Mouse (Mus musculus) liver, embryonic 18 days (tissue): ENCODE measurements around the gene Ndufs2. TPM values are rescaled to one million over a fixed set of nuclear protein-coding genes. Genes with fewer than 3 reads are reported as not detected.

ENCODE experiments used
- polyA plus RNA-seq: library from polyadenylated mRNA; depleted of rRNA; stranded (reverse); fragments of >200 nt; gene quantifications from 2 replicates; pipeline ENCODE4 v1.2.3, GENCODE M21; 2012; rRNA removed

Ndufs2 gene
- 88.9 and 92.7 TPM in 2 replicates for polyA plus RNA-seq

DNA sequence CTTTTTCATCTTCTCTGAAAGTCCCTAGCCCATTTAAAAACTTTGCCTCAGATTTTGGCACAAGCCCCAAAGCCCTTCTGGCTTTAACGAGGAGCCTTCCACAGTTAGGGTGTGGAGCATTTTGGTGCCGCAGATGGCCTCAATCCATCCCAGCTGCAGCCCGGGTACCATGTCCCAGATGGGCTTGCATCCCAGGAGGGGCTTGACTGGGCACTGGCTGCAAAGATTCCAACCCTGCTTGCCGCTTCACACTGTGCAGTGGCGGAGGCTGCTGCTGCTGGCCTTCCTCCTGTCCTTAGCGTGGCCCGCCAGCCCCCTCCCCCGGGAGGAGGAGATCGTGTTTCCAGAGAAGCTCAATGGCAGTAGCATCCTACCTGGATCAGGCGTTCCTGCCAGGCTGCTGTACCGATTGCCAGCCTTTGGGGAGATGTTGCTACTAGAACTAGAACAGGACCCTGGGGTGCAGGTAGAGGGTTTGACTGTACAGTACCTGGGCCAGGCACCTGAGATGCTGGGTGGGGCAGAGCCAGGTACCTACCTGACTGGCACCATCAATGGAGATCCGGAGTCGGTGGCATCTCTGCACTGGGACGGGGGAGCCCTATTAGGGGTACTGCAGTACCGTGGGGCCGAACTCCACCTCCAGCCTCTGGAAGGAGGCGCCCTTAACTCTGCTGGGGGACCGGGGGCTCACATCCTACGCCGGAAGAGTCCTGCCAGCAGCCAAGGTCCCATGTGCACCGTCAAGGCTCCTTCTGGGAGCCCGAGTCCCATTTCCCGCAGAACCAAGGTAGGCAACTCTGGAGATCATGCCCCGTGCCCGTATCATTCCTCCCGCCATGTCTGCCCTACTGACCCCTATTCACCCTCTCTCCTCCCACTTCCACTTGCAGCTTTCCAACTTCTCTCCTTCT, at the start of gene Ndufs2:
Gene Ndufs2 (minus strand): TSS at position 709 of the 914 bp plus-strand sequence.

DNA sequence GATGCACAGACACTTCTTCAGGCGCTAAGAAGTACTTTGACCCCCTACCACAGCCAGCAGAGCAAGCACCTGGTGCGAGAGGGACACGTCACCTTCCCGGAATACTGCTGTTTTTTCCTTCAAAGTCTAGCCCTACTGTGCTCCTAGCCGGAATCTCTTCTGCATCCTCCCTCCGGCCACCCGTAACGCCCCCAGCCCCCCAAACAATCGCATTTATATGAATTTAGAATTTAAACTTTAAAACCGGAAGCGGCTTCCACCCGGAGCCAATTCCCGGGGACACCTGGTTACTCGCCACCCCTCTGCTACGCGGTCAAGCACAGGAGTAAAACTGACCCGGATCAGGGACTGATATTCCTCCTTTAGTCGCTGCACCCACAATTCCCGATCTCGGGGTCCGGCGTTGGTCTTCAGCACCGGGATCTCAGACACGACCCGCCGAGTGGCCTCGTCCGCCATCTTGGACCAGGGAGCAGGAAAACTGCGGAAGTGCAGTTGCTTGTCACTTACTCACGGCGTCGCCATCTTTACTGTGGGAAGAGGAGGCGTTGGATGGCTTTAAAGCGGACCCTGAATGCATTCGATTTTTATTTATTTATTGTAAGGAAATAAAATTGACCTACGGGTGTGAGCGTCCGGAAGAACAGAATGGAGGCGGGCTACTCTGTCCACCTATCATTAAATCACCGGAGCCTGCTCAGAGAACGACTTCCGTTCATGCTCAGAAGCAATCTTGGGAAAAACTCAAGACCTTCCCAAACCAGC, 43.3 kb upstream of the Ndufs2 start, which contains the start of gene Ufc1:
Gene Ufc1 (minus strand): TSS at position 727 of the 765 bp plus-strand sequence.

DNA sequence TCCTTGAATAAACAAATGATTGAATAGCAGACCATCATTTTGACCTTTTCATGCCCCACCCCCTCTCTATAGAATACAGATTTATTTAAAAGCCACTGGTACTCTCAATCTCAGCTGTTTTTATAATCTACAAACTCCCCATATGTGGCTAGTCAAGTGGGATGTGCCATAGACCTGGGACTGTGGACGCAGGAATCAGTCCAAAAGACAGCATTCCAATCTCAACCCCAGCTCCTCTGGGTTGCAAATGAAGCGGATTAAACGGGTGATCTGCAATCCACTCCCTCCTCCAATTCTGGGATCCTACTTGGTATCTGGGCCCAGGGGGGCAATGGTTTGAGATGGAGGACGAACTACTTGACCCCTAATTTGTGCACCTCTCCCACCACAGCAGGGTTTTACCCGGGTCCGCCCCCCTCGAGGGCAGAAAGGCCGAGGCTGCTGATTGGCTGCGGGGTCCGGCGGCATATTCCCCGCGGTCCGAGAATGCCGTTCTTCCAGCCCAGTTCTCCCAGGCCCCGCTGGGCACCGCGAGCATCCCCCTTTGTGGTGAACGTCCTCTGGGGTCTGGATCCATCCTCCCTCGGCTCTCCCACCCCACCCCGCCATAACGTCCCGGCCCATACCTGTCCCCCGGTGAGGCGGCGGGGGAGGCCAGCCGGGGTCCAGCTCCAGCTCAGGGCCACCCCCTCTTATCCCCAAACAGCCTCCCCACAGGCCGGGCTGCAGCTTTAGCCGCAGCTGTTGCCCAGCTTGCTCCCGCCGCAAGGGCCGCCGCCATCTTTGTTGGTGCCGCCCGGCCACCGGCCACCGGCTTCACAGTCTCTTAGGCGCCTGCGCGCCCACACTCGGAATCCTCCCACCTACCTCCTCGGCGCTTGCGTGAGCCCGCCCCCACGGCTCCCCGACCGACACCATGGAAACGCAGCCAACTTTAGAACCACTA, 36.2 kb upstream of the Ndufs2 start, which contains the start of gene Usp21:
Gene Usp21 (minus strand): TSS at position 856 of the 946 bp plus-strand sequence.

DNA sequence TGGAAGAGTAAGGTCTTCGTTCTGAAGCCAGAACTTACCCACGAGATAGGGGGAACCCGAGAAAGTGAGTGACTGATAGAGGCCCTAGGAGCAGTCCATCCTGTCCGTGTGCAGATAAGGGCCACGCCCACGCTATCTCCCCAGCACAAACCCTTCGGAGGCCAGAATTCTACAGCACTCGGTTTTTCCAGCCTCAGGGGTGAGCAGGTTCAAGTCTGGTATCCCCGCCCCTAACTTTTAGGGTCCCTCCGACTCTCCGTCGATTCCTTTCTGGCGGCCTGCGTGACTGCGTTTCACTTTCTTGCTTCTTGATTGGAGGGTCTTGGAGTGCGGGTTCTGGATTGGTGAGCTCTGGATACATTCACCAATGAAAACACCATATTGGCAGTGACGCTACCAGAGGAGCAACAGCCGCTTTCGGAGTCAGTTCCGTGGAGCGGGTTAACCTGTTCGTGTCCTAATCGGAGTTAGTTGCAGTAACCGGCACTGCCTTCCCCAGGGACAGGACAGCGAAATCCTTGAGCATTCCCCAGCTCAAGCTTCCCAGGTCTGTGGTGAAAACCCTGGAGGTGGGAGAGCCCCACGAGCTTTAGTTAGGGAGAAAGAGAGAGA, 29.8 kb upstream of the Ndufs2 start, which contains the start of gene Ppox:
Gene Ppox (minus strand): TSS at position 271 of the 612 bp plus-strand sequence.

DNA sequence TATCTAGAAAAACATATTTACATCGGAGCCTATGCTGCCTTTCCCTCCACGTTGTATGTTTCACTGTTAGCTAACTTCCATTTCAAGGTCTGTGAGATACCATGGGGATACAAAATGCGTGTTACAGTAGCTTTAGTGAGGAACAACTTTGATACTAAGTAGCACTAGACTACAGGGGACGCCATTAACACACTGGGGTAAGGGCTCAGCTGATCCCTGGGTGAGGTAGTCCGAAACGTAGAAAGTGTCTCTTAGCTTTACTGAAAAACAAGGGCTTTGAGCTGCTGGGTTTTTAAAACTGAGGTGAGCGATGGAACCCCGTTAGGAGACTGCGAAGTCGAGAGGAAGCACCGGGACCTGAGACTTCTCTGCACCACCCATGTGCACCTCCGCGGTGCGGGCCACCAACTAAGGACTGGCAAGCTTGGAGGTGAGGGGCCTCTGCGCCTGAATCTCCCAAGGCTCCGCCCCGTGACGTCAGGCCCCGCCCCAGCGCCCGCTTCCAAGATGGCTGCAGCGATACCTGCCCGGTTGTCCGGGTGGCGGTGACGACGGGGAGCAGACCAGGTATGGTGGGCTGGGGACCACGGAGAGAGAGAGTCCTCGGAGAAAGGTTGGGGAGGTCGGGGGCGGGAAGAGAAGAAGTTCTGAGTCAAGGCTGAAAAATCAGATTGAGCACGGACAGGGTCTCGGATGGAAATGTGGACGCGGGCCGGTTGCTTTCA, 18.8 kb upstream of the Ndufs2 start, which contains the start of gene B4galt3:
Gene B4galt3 (plus strand): TSS at position 481 of the 725 bp plus-strand sequence.

DNA sequence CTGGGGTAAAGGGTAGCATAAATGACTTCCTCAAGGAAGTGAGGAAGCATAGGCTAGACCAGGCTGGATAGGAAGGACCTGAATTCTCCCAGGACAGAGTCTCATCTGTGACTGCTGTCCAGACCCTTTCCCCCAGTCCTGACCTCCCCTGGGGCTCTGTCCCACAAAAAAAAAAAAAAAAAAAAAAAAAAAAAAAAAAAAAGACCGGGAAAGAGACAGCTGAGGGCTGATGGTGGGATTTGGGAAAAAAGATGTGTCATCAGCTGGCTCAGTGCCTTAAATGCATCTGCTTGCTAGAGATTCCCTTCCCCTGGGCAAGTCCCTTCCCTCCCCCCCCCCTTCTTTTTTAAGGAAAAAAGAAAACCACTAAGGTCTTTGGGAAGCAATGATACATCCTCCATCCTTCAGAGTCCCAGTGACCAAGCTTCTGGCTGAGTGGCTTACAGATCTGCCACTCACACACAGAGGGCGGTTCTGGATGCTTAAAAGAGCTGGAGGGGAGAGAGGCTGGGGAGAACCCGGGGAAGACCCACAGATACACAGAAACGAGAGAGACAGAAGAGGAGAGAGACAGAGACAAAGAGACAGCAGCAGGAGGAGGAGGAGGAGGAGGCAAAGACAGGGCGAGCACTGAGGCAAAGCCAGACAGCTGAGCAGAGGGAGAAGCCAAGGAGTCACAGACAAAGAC, 1.1 kb downstream of the Ndufs2 start, which contains the start of gene Adamts4:
Gene Adamts4 (plus strand): TSS at position 509 of the 688 bp plus-strand sequence.

DNA sequence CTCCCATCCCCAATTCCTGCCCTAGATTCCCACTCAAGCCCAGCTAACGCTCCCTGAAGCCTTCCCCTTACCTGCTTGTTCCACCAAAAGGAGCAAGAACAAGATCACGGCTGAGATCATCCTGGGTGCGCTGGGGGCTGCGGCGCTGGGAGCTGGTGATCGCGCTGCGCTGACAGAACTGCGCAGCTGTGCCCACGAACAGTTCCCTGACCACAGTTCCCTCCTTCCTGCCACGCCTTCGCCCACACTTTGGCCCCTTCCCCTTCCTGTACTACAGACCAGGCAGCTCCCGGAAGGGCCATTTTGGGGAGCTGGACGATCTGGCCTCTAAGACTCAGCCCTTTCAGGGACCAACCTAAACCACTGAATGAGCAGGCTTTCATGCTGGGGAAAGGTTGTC, 17.1 kb downstream of the Ndufs2 start, which contains the start of gene Fcer1g:
Gene Fcer1g (minus strand): TSS at position 240 of the 400 bp plus-strand sequence.

DNA sequence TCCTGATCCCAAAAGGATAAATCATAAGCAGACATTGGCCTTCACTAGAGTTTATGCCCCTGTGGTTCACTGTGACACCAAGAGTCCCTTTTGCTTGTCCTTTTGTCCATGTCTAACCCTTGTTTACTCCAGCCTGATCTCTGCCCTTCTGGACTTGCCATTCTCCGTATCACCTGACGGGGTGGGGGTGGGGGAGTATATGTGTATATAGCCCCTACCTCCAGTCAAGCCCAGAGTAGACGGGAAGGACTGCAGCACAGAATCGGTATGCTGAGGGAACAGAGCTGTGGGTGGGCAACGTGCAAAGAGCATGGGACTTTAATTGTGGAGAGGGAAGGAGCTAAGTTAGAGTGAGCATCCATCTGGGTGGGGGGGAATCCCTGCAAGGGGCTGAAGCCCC, 26.3 kb downstream of the Ndufs2 start, which contains the start of gene Apoa2:
Gene Apoa2 (plus strand): TSS at position 198 of the 400 bp plus-strand sequence.

DNA sequence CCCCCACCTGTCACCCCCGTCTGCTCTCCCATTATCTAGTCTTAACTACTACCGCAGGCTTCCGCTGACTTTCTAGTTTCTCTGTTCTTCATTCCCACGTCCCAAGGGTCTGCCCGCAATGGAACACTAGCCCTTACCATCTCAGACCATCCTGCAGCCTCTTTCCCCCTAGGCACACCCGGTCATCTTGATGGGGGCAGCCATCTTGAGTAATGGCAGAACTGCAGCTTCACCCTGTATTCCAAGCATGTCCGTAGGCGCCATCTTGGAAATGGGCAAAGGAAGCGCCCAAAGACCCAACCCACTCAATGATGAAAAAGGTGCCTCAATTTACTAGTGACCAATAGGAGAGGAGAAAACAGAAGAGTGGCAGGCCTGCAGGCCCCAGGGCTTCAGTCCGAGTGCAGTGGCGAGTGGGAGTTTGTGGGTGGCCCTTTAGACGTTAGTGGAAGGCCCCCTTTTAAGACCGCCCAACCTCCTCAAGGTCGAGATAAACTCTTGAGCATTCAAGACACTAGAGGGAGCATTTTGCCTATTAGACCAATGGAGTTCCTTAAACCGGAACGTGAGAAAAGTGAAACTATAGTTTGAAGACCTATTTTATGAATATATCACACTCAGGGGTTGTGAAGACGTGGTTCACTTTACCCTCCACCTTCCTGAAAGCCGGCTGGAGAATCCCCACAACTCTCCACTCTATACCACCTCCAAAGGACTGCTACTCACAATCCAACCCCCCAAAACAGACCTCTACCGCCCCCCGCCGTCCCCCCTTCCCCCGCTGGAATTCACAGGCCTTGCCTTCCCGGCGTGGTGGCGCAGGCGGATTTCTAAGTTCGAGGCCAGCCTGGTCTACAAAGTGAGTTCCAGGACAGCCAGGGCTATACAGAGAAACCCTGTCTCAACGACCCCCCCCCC, 28.7 kb downstream of the Ndufs2 start, which contains the start of gene Tomm40l:
Gene Tomm40l (minus strand): TSS at position 277 of the 918 bp plus-strand sequence.

DNA sequence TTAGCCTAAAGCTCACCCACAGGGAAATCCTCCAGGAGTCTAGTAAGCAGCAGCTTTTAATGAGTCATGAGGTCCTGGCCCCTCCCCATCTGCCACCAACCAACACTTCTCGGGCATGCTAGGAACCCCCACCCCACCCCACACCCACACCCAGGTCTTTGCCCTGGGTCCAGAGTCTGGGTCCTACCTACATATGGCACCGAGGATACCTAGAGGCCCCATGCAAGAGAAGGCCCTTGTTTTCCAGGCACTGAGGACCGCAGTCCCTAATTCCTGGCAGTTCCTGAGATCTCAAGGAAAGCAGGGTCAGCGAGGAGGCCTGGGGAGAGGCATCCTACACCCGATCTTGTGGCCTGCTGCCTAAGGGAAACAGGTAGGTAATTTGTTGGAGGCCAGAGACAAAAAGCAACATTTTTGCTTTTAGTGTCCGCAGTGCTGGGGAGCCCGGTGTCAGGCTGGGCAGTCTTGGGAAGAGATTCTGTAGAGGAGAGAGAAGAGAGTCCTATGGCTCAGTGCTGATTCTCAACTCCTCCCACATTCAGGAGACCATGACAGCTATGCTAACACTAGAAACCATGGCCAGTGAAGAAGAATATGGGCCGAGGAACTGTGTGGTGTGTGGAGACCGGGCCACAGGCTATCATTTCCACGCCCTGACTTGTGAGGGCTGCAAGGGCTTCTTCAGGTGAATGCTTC, 37.2 kb downstream of the Ndufs2 start, which contains the start of gene Nr1i3:
Gene Nr1i3 (plus strand): TSS at position 170 of the 696 bp plus-strand sequence.

DNA sequence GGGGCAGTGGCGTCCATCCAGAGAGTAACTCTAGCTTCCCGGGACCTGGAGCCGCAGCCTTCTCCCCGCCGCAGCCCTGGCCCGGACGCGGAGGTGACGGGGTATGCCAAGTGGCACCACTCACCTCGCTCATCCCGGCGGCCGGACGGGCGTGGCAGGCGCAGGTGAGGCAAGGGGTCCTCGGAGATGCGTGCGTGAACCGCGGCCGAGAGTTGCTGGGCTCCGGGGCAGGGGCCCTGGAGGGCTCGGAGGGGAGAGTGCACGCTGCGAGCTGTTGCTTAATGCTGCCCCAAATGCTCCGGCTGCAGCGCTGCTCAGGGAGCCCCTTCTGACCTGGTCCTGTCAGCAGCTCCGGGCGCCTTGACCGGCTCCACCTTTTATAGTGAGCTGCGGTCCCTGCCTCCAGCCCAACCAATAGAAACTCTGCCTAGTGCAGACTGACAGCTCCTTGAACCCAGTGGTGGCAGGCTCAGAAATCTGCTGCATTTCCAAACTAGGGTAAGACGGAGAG, 55.2 kb downstream of the Ndufs2 start, which contains the start of gene Pcp4l1:
Gene Pcp4l1 (minus strand): TSS at position 382 of the 511 bp plus-strand sequence.

Other genes with a start within 250 kb of the Ndufs2 start
- gene Fcgr4, start 232.5 kb downstream of the Ndufs2 start, polyA plus RNA-seq, result 14.2 and 16.1 TPM in 2 replicates
- gene Fcgr3, start 186.5 kb downstream of the Ndufs2 start, polyA plus RNA-seq, result 39.4 and 40.8 TPM in 2 replicates
- gene Cfap126, start 137.5 kb downstream of the Ndufs2 start, polyA plus RNA-seq, result 2.9 and 3.3 TPM in 2 replicates
- gene Sdhc, start 100.8 kb downstream of the Ndufs2 start, polyA plus RNA-seq, result 184 and 192 TPM in 2 replicates
- 0.12 and 0.14 TPM in 2 replicates for gene Mpz, start 100.7 kb downstream of the Ndufs2 start, polyA plus RNA-seq
- gene Pcp4l1, start 55.1 kb downstream of the Ndufs2 start, polyA plus RNA-seq, result 6.4 and 7.7 TPM in 2 replicates
- gene Nr1i3, start 37.4 kb downstream of the Ndufs2 start, polyA plus RNA-seq, result 22.1 and 22.4 TPM in 2 replicates
- 8.5 and 9.6 TPM in 2 replicates for gene Tomm40l, start 28.9 kb downstream of the Ndufs2 start, polyA plus RNA-seq
- gene Apoa2, start 26.3 kb downstream of the Ndufs2 start, polyA plus RNA-seq, result 8,837 and 9,746 TPM in 2 replicates
- 137 and 142 TPM in 2 replicates for gene Fcer1g, start 17.0 kb downstream of the Ndufs2 start, polyA plus RNA-seq
- gene Adamts4, start 967 bp downstream of the Ndufs2 start, polyA plus RNA-seq, result 0.38 and 0.57 TPM in 2 replicates
- gene B4galt3, start 18.9 kb upstream of the Ndufs2 start, polyA plus RNA-seq, result 16.3 and 19.1 TPM in 2 replicates
- 93.0 and 104 TPM in 2 replicates for gene Ppox, start 29.8 kb upstream of the Ndufs2 start, polyA plus RNA-seq
- 16.0 and 16.9 TPM in 2 replicates for gene Usp21, start 36.6 kb upstream of the Ndufs2 start, polyA plus RNA-seq
- 23.6 and 24.6 TPM in 2 replicates for gene Ufc1, start 43.6 kb upstream of the Ndufs2 start, polyA plus RNA-seq
- 20.5 and 20.8 TPM in 2 replicates for gene Dedd, start 77.8 kb upstream of the Ndufs2 start, polyA plus RNA-seq
- gene Nit1, start 94.3 kb upstream of the Ndufs2 start, polyA plus RNA-seq, result 59.7 and 61.3 TPM in 2 replicates
- 28.2 and 36.2 TPM in 2 replicates for gene Pfdn2, start 94.3 kb upstream of the Ndufs2 start, polyA plus RNA-seq
- 0.13 and 0.22 TPM in 2 replicates for gene Klhdc9, start 109.4 kb upstream of the Ndufs2 start, polyA plus RNA-seq
- gene Nectin4, start 118.7 kb upstream of the Ndufs2 start, polyA plus RNA-seq, result 0.38 and 0.41 TPM in 2 replicates
- 6.1 and 6.7 TPM in 2 replicates for gene Arhgap30, start 137.6 kb upstream of the Ndufs2 start, polyA plus RNA-seq
- gene Usf1, start 159.9 kb upstream of the Ndufs2 start, polyA plus RNA-seq, result 22.7 and 23.6 TPM in 2 replicates
- gene Tstd1, start 167.5 kb upstream of the Ndufs2 start, polyA plus RNA-seq, result 4.3 and 5.4 TPM in 2 replicates
- gene F11r, start 186.1 kb upstream of the Ndufs2 start, polyA plus RNA-seq, result 32.6 and 33.7 TPM in 2 replicates